Mouse (Mus musculus) lung, adult 2 months (tissue): ENCODE data around the gene Igsf21. TPM values are rescaled to one million over a fixed set of nuclear protein-coding genes. Genes with fewer than 3 reads are reported as not detected.

Experiments used
- DNase-seq: peaks from one replicate; pipeline ENCODE4 v3.0.0; 2022
- H3K4me1 ChIP-seq: fragments of 200-500 bp; 2 replicates; pipeline ENCODE4 v1.6.1; 2011; ENCODE audit warnings: low read length; ENCODE audit not compliant: control insufficient read depth, insufficient read depth
- H3K4me3 ChIP-seq: fragments of 200-500 bp; replicated peaks from 2 replicates; pipeline ENCODE3; 2011; ENCODE audit warnings: low read depth, mild to moderate bottlenecking, control low read depth, low read length; ENCODE audit errors: extremely low read depth
- CTCF ChIP-seq: fragments of 200-500 bp; IDR thresholded peaks from 2 replicates; pipeline ENCODE4 v1.5.1; 2011; ENCODE audit warnings: mild to moderate bottlenecking, low read length, control low read depth; ENCODE audit not compliant: insufficient read depth
- POLR2A ChIP-seq: fragments of 200-500 bp; IDR thresholded peaks from 2 replicates; pipeline ENCODE4 v1.6.1; 2011; ENCODE audit warnings: low read depth, mild to moderate bottlenecking, control low read depth, low read length, borderline replicate concordance; ENCODE audit errors: extremely low read depth
- WGBS: fragments of 180-500 bp; shearing (Covaris S2); methylation state at CpG from one replicate; pipeline ENCODE4 v1.1.7; 2018; 5-methylcytosine and 5-hydroxymethylcytosine counted together
- polyA plus RNA-seq: library from polyadenylated mRNA; depleted of rRNA; stranded (reverse); fragments of >200 nt; gene quantifications from 2 replicates; pipeline ENCODE4 v1.2.3, GENCODE M21; 2012

Igsf21 gene
- polyA plus RNA-seq, 1 experiment: 0.26 TPM

GRCm38 (mm10) chr4:140204775-140205174, 41.8 kb downstream of the Igsf21 start:
- TF ChIP-seq CTCF (no peak), POLR2A (no peak)
- DNase-seq: no peak
- WGBS: 73% methylated on average over 10 of the region's 10 CpGs

DNA sequence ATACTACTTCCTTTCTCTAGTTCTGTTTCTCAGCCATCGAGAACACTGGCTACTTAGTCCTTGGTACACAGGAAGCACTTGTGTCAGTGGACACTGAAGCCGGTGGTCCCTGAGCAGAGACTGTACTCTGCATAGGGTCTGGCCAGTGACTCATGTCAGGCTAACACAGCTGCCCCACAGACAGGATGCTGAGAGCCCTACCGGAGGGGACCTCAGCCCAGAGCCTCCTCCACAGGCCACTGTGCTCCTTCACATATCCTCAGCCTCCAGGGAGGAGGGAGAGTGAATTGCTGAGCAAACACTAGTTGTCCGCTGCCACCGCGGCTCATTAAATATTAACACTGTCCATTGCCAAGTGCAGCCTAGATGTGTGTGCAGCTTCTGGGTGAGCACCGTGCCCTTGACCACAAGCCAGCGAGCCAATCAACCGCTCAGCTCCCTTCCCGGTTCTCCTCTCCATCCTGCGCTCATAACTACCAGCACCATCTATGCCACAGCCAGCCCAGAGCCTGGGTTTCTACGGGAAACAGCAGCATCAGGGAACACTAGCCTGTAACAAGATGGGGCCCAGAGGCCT, 42.8 kb downstream of the Igsf21 start:
- no peaks in the 10 kb centered on the region for H3K4me1 ChIP-seq
- WGBS: 66% methylated on average over 12 of the region's 12 CpGs

More at GRCm38 (mm10) chr4:140204775-140205174, 41.8 kb downstream of the Igsf21 start:
- H3K4me1 ChIP-seq: no peaks in the 10 kb centered on the region
- no peak overlapping the region for H3K4me3 ChIP-seq

DNA sequence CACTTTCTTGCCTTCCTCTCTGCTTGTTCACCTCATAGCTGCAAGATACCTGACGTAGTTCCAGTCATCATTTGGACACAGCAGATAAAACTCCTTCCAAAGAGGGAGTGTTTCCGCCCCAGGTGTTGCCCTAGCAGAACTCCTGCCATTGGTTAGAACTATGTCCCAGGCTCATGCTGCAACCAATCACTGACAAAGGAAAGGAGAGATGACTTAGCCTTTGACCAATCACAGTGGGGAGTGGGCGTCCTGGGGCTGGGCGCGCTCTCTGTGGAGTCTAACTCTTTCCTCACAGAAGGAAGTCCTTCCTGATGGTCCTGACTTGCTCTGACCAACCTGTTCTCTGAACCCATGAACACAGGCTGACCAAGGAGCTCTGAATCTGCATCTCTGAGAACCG, 44.4 kb downstream of the Igsf21 start:
- Histone ChIP-seq H3K4me3 (no peak overlapping the region), H3K4me1 (no peaks in the 10 kb centered on the region)
- whole genome bisulfite sequencing: 54% methylated on average over 6 of the region's 6 CpGs
- DNase-seq: no peak
- no peak for TF ChIP-seq POLR2A
- no peak for TF ChIP-seq CTCF

More for the DNA sequence above, 42.8 kb downstream of the Igsf21 start:
- no peak overlapping the region for H3K4me3 ChIP-seq
- no peak for DNase-seq
- TF ChIP-seq POLR2A: no peak
- no peak for TF ChIP-seq CTCF

DNA sequence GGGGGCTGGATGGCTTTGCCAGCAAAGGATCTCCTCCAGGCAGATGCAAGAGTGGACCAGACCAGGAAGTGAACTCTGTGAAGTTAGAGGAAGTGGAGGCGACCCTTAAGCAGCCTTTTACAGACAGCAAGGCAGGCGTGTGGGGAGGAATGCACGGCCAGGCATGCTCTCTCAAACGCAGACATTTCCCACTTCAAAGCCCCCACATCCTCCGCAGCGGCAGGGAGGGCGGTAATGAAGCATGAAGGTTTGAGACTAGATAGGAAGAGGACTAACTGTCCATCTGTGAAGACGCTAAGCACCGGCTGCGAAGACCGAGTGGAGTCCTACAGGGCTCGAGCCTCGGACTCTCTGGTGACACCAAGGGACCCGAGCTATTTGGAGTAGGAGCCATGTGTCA, 46.3 kb downstream of the Igsf21 start:
- no peak for TF ChIP-seq CTCF
- TF ChIP-seq POLR2A: no peak
- 32% methylated on average over 14 of the region's 14 CpGs for WGBS
- DNase-seq: no peak
- Histone ChIP-seq H3K4me1 (no peaks in the 10 kb centered on the region), H3K4me3 (no peak overlapping the region)

- 50% methylated on average over 9 of the region's 9 CpGs for WGBS
- DNase-seq: no peak
- no peak for TF ChIP-seq CTCF
- TF ChIP-seq POLR2A: no peak
Observed at GRCm38 (mm10) chr4:140196717-140197116, 49.9 kb downstream of the Igsf21 start.

DNA sequence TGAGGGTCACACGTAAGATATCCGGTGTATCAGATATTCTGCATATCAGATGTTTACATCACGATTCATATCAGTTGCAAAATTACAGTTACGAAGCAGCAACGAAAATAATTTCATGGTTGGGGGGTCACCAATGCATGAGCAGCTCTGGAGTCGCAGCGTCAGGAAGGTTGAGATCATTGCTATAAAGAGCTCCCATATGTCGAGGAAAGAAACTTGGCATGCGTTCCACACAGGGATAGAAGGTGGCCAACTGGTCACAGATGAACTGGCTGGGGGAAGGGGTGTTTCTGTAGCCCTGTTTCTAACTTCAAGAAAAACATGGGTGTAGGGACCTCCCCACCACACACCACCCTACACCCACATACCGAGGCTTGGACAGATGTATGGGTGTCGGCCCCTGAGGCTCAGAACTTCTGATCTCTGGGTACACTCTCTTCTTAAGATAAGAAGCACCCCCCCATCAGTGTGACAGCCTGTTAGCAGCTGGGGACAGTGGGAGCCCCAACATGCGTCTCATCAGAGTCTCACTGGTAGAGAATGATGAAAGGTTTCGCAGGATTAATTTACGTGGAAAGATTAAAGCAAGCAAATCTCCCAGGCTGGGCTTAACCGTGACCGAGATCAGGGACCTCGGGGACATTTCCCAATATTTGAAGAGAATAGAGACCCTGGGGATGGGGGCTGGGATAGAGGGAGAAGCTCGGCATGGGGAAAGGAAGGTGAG, 54.1 kb downstream of the Igsf21 start:
- WGBS: 77% methylated on average over 18 of the region's 18 CpGs
- TF ChIP-seq POLR2A (no peak), CTCF (no peak)
- H3K4me3 ChIP-seq: no peak overlapping the region
- H3K4me1 ChIP-seq: no peaks in the 10 kb centered on the region
- no peak for DNase-seq

More at GRCm38 (mm10) chr4:140196717-140197116, 49.9 kb downstream of the Igsf21 start:
- H3K4me1 ChIP-seq: no peaks in the 10 kb centered on the region
- no peak overlapping the region for H3K4me3 ChIP-seq

GRCm38 (mm10) chr4:140189601-140190000, 57.0 kb downstream of the Igsf21 start:
- WGBS: 82% methylated on average over 9 of the region's 9 CpGs
- H3K4me3 ChIP-seq: no peak overlapping the region
- H3K4me1 ChIP-seq: no peaks in the 10 kb centered on the region
- no peak for DNase-seq
- TF ChIP-seq CTCF (no peak), POLR2A (no peak)

DNA sequence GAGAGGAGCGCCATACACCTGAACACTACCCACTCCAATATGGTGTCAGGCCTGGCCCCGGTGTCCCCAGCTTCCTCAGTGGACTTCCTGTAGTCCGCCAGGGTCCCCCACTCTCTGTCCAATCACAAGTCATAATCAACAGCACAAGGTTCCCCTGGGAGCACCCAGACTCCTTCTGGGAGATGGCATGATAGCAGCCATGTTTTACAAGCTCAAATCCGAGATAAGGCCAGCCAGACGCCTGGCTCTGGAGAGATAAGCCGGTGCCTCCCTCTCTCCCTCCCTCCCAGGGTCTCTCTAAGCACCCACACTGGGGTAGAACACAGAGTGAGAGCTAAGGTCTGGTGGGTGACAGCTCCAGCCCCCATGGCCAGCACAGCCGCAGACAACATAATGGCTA, 58.0 kb downstream of the Igsf21 start:
- Histone ChIP-seq H3K4me3 (no peak overlapping the region), H3K4me1 (no peaks in the 10 kb centered on the region)
- WGBS: 66% methylated on average over 7 of the region's 7 CpGs
- no peak for TF ChIP-seq CTCF
- no peak for TF ChIP-seq POLR2A
- no peak for DNase-seq

GRCm38 (mm10) chr4:140187404-140188145, 59.0 kb downstream of the Igsf21 start:
- H3K4me3 ChIP-seq: no peak overlapping the region
- no peak for DNase-seq
- no peaks in the 10 kb centered on the region for H3K4me1 ChIP-seq
- TF ChIP-seq POLR2A: no peak
- TF ChIP-seq CTCF: no peak
- WGBS: 77% methylated on average over 8 of the region's 8 CpGs

GRCm38 (mm10) chr4:140179576-140179975, 67.0 kb downstream of the Igsf21 start:
- Histone ChIP-seq H3K4me3 (no peak overlapping the region), H3K4me1 (no peaks in the 10 kb centered on the region)
- 71% methylated on average over 6 of the region's 6 CpGs for WGBS
- no peak for DNase-seq
- TF ChIP-seq CTCF: no peak
- no peak for TF ChIP-seq POLR2A
